Mouse (Mus musculus) lung, postnatal 0 days (tissue): Measurements from ENCODE around the gene Aff1. TPM values are rescaled to one million over a fixed set of nuclear protein-coding genes. Genes with fewer than 3 reads are reported as not detected.

Experiments
- ATAC-seq: fragments of 200-750 bp; cut with Nextera tagmentation; 2 replicates; pipeline ENCODE4 v1.8.0; 2017; ENCODE audit warnings: moderate library complexity
- DNase-seq: peaks from one replicate; pipeline ENCODE4 v3.0.0-alpha.2; 2016; ENCODE audit warnings: low spot score
- H3K27ac ChIP-seq: fragments of 300-500 bp; sonication (generic); 2 replicates; pipeline ENCODE4 v1.5.1; 2014; ENCODE audit warnings: antibody characterized with exemption, mild to moderate bottlenecking, low read length, mixed read lengths
- H3K27me3 ChIP-seq: fragments of 300-500 bp; sonication (generic); replicated peaks from 2 replicates; pipeline ENCODE4 v1.6.1; 2014; ENCODE audit warnings: low read length, mixed read lengths; ENCODE audit not compliant: insufficient read depth
- H3K36me3 ChIP-seq: fragments of 300-500 bp; sonication (generic); 2 replicates; pipeline ENCODE4 v1.6.1; 2014; ENCODE audit warnings: low read length, mixed read lengths; ENCODE audit not compliant: insufficient read depth
- H3K4me1 ChIP-seq: fragments of 300-500 bp; sonication (generic); 2 replicates; pipeline ENCODE4 v1.6.1; 2014; ENCODE audit warnings: antibody characterized with exemption, low read depth, low read length, mixed read lengths; ENCODE audit not compliant: insufficient read depth
- H3K4me2 ChIP-seq: fragments of 300-500 bp; sonication (generic); replicated peaks from 2 replicates; pipeline ENCODE4 v1.6.1; 2014; ENCODE audit warnings: low read depth, mild to moderate bottlenecking, low read length, moderate library complexity, mixed read lengths
- H3K4me3 ChIP-seq: fragments of 300-500 bp; sonication (generic); 2 replicates; pipeline ENCODE4 v1.5.1; 2014; ENCODE audit warnings: low read depth, low read length
- H3K9ac ChIP-seq: fragments of 300-500 bp; sonication (generic); replicated peaks from 2 replicates; pipeline ENCODE4 v1.6.1; 2014; ENCODE audit warnings: low read depth, mild to moderate bottlenecking
- H3K9me3 ChIP-seq: fragments of 300-500 bp; sonication (generic); 2 replicates; pipeline ENCODE4 v1.6.1; 2016; ENCODE audit warnings: low read length, mixed read lengths
- CTCF ChIP-seq: IDR thresholded peaks from 2 replicates; pipeline ENCODE4 v1.5.1; 2016; ENCODE audit warnings: antibody characterized with exemption, mild to moderate bottlenecking
- EP300 ChIP-seq: IDR thresholded peaks from 2 replicates; pipeline ENCODE4 v1.6.1; 2016; ENCODE audit warnings: antibody characterized with exemption, mild to moderate bottlenecking, control low read depth
- WGBS: fragments of 180-500 bp; shearing (Covaris S2); extraction: QIAGEN DNeasy Blood & Tissue Kit; methylation state at CpG from one replicate; pipeline ENCODE4 v1.1.7; 2014; 5-methylcytosine and 5-hydroxymethylcytosine counted together
- polyA plus RNA-seq: library from polyadenylated mRNA; unstranded; fragments of >200 nt; fragmentation: Nextera tagmentation; extraction: Ambion mirVana; gene quantifications from 2 replicates; pipeline ENCODE4 v1.2.1, GENCODE M21; 2015

Aff1 gene
- polyA plus RNA-seq, 1 experiment from 2014 or later, result 9.4 TPM

GRCm38 (mm10) chr5:103726281-103726938 is 34.2 kb downstream of the Aff1 start:
- Histone ChIP-seq H3K9ac (no peak overlapping the region), H3K27ac (no peak overlapping the region), H3K9me3 (no peaks in the 10 kb centered on the region), H3K4me1 (no peaks in the 10 kb centered on the region), H3K27me3 (no peaks in the 10 kb centered on the region), H3K4me2 (no peak overlapping the region), H3K36me3 (no peaks in the 10 kb centered on the region), H3K4me3 (no peak overlapping the region)
- 27% methylated on average over 8 of the region's 8 CpGs for WGBS
- ATAC-seq (no peak), DNase-seq (no peak)
- TF ChIP-seq CTCF, result no peak
- no peak for TF ChIP-seq EP300

GRCm38 (mm10) chr5:103727777-103728395 is 35.7 kb downstream of the Aff1 start:
- ATAC-seq (no peak), DNase-seq (no peak)
- WGBS, result 85% methylated on average over 4 of the region's 4 CpGs
- no peak overlapping the region for H3K4me2 ChIP-seq
- no peak overlapping the region for H3K27ac ChIP-seq
- no peak overlapping the region for H3K4me3 ChIP-seq
- no peaks in the 10 kb centered on the region for H3K4me1 ChIP-seq
- no peaks in the 10 kb centered on the region for H3K36me3 ChIP-seq
- H3K9me3 ChIP-seq, result no peaks in the 10 kb centered on the region
- H3K9ac ChIP-seq, result no peak overlapping the region
- TF ChIP-seq EP300, result no peak
- no peak for TF ChIP-seq CTCF
- H3K27me3 ChIP-seq, result no peaks in the 10 kb centered on the region

DNA sequence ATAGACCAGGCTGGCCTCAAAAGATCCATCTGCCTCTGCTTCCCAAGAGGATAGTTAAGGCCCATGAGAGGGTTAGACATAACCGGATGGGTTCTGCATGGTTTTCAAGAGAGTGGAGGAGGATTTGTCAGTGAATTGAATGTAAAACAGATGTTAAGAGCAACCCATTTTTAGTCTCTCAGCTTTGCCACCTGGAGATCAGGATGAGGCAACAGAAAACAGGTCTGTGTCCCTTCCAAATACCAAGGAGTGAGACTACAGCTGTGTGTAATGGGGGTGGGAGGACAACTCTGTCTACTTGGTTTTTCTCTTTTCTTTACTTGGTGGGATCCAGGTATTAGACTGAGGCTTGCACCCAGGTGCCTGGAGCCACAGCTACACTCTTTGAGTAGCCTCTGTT is 37.1 kb downstream of the Aff1 start:
- 67% methylated on average over 1 of the region's 1 CpGs for WGBS
- no peaks in the 10 kb centered on the region for H3K4me1 ChIP-seq
- DNase-seq (no peak), ATAC-seq (no peak)
- no peak overlapping the region for H3K4me2 ChIP-seq
- no peak overlapping the region for H3K27ac ChIP-seq
- H3K36me3 ChIP-seq, result no peaks in the 10 kb centered on the region
- no peak overlapping the region for H3K4me3 ChIP-seq
- no peak for TF ChIP-seq EP300
- no peak for TF ChIP-seq CTCF
- no peaks in the 10 kb centered on the region for H3K27me3 ChIP-seq
- H3K9me3 ChIP-seq, result no peaks in the 10 kb centered on the region
- no peak overlapping the region for H3K9ac ChIP-seq

- 80% methylated on average over 1 of the region's 1 CpGs for WGBS
- DNase-seq, result no peak
- H3K36me3 ChIP-seq, result no peaks in the 10 kb centered on the region
- H3K4me1 ChIP-seq, result no peaks in the 10 kb centered on the region
- ATAC-seq, result no peak
- no peak overlapping the region for H3K4me2 ChIP-seq
- TF ChIP-seq CTCF (peak; percentile 22; the same call in 1 of the 2 replicates), EP300 (no peak)
- no peak overlapping the region for H3K4me3 ChIP-seq
- no peak overlapping the region for H3K9ac ChIP-seq
- no peak overlapping the region for H3K27ac ChIP-seq
- H3K9me3 ChIP-seq, result no peaks in the 10 kb centered on the region
- no peaks in the 10 kb centered on the region for H3K27me3 ChIP-seq
Observed at GRCm38 (mm10) chr5:103730142-103730541, 38.0 kb downstream of the Aff1 start.

- Histone ChIP-seq H3K27me3 (no peaks in the 10 kb centered on the region), H3K9ac (no peak overlapping the region), H3K27ac (peak overlapping the region; percentile 39), H3K4me3 (no peak overlapping the region), H3K9me3 (no peaks in the 10 kb centered on the region), H3K4me2 (no peak overlapping the region), H3K4me1 (no peaks in the 10 kb centered on the region), H3K36me3 (no peaks in the 10 kb centered on the region)
- no peak for ATAC-seq
- peak; percentile 29; the same call in 1 of the 2 replicates for TF ChIP-seq CTCF
- no peak for TF ChIP-seq EP300
- no peak for DNase-seq
- WGBS, result 31% methylated on average over 3 of the region's 3 CpGs
Observed at GRCm38 (mm10) chr5:103730727-103731126, 38.6 kb downstream of the Aff1 start.

DNA sequence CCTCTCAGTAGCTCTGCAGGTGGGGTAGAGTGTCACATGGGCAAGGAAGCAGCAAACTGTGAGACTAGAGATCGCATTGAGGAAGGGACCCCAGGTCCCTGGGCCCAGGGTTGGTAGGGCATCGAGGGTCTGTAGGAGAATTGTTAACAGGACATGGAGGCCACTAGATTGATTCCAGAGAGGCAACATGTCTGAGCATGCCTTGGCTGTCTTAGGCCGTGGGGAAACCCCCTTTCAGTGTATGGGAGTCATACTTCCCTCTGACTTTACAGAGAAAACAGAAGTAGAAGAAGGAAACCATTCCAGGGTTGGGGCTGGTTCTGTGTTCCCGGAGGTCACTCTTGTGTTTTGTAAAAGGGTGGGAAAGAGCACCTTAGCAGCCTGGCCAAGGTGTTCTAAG is 40.4 kb downstream of the Aff1 start:
- Histone ChIP-seq H3K4me1 (no peaks in the 10 kb centered on the region), H3K9ac (no peak overlapping the region), H3K4me3 (no peak overlapping the region), H3K27me3 (no peaks in the 10 kb centered on the region), H3K9me3 (no peaks in the 10 kb centered on the region), H3K4me2 (no peak overlapping the region), H3K27ac (no peak overlapping the region), H3K36me3 (no peaks in the 10 kb centered on the region)
- ATAC-seq, result no peak
- WGBS, result 87% methylated on average over 4 of the region's 4 CpGs
- TF ChIP-seq CTCF (no peak), EP300 (no peak)
- no peak for DNase-seq
